Mouse (Mus musculus): Measurements from ENCODE around the gene Nmnat3.
A peak's percentile ranks its signal among the peaks of the same experiment; 100 is the strongest.

GRCm38 (mm10) chr9:98409137-98409536, 121.9 kb downstream of the Nmnat3 start:
- TF ChIP-seq EP300 (IDR thresholded peaks at IDR 0.05; ENCODE audit: low read depth) (no peak), CTCF (IDR thresholded peaks at IDR 0.05; ENCODE audit: low read depth) (peak; percentile 96)

Data from liver, embryonic 14.5 days (tissue).